Mouse (Mus musculus) thymus, postnatal 36 days (tissue): ENCODE measurements around the gene Zbtb16.

ENCODE experiments used
- DNase-seq, 2 experiments: peaks; one replicate each; pipeline ENCODE4 v3.0.0; 2022; ENCODE audit warnings: mixed read lengths in 2 of 2

Gene Zbtb16

GRCm38 (mm10) chr9:48696731-48697469, 139.1 kb downstream of the Zbtb16 start:
- DNase-seq: no peak

DNA sequence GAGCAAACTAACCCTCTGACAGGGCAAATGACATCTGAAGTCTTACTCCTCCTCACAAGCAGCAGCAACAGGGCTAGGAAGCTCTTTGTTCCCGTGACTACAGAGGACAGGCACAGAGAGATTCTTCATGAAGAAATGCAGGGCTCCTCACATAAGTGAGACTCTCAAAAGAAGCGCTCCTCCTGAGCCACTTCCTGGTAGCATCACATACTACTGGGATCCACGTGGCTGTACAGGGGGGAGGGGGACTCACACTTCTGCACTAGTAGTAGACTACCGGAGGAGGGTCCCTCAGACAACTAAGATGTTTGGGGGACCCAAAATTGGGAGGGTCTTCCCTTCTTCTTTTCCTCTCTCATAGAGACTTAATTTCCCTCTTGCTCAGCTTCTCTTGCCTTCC, 139.7 kb downstream of the Zbtb16 start:
- no peak for DNase-seq

DNA sequence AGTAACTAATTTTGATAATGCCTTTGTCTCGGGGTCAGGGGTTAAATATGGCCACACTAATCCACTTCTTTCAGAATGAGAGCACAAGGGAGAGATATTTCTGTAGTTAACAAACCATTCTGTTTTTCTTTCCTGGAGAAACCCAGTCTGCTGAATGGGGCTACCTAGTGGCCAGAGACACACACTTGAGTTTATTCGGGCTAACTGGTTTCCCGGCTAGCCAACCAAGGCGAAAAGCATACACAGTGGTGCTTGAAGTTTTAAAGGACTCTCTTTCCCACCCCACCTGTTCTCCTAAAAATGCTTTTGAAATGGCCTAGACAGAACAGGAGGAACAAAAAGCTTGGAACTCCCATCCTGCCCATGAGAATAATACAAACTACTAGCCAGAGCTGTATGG, 140.2 kb downstream of the Zbtb16 start:
- no peak for DNase-seq

DNA sequence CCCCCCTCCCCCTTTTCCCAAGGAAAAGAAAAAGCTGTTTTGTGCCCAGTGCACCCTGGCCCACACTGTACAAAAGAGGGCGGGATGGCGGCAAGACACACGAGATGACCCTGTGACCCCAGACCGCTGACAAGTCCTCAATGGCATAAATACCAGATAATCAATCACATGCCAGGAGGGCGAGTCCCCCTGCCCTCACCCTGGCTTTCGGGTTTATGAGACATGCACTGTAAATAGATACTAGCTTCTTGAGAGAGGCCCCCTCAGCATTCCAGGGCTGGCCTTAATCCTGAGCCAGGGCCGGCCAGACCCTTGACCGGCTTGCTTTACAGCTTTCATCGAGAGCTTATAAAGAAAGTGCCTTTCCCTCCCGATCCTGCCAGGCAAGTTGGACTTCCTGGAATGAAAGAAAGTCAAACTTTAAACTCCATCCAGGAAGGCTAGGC, 141.4 kb downstream of the Zbtb16 start:
- no peak for DNase-seq

- no peak for DNase-seq
Observed at GRCm38 (mm10) chr9:48693696-48694095, 142.3 kb downstream of the Zbtb16 start.

- DNase-seq: no peak
Observed at GRCm38 (mm10) chr9:48689718-48689980, 146.4 kb downstream of the Zbtb16 start.

- no peak for DNase-seq
Observed at GRCm38 (mm10) chr9:48688859-48689717, 146.9 kb downstream of the Zbtb16 start.

DNA sequence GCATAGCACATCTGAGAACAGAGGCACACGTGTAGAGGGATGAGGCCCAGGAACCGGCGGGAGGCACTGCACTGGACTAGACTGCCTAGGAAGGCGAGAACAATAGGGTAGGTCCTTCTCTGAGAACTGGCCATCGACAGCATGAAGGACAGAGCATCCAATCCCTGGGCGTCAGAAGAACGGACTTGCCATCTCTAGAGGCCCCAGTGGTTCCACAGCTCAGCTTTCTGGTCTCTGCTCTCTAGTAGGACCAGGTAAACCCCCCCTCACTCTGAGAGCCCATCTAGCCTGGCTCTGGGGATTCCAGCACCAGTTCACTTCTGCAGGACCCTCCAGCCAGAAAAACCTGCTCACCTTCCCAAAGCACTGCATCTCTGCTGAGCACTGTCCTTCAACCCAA, 148.1 kb downstream of the Zbtb16 start:
- no peak for DNase-seq

- DNase-seq: no peak
Observed at GRCm38 (mm10) chr9:48685721-48686120, 150.3 kb downstream of the Zbtb16 start.

DNA sequence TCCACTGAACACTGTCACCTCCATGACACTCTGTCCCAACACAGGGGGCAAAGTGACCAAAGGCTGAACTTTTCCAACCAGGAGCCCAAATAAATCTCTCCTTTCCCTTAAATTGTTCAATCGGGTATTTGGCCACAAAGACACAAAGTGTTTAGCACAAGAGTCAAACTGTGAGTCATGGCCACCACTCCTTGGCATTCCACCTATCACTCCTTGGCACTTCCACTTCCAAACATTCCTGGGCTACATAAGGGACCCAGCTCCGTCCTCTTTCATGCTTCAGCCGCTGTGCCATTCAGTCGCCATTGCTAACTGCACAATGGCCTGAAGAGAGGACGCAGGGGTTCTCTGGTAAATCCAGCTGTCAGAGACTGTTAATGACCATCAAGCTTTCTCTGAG, 151.9 kb downstream of the Zbtb16 start:
- no peak for DNase-seq

DNA sequence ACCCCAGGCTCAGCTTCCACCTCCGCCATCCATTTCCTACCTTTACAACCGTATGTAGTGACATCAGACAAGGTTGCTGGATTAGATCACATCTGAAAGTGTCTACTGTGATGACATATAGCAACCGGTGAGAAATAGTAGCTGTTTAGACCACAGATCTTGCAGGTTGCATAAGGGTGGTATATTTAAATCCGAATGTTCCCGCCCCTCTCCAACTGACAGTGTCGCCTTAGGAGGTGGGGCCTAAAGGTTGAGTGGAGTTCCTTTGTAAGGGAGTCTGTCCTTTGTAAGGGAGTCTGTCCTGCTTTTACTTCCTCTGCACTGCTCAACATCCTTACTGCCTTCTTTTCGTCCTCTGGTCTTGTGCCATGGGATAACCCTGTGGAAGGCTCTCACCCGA, 154.8 kb downstream of the Zbtb16 start:
- no peak for DNase-seq

- DNase-seq: no peak
Observed at GRCm38 (mm10) chr9:48678426-48679358, 157.3 kb downstream of the Zbtb16 start.

DNA sequence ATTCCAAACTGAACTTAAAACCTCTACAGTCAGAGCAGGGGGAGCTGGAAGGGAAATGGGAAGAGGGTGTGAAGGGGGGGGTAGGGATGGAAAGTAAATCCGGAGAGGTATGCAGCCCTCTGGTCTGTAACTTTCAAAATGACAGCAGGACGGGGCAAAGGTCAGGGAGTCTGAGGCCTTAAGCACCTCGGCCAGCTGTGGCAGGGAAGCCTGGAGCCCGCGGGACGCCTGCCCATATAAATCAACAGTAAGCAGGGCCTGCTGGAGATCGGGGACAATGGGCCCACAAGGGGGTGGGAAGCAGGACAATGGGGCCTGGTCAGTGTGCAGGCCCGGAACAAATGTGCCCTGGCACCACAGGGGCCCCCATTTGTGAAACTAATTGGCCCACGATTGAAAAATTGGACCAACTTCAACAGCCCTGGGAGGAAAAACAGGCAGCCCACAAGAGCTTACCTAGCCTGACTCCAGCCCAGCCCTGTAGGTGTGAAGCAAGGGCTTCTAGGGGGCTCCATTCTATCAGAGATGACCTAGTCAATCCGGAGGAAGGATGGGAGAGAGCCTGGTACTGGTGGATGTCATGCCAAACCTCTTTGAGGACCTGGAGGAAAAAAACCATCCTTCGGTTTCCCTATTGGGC, 160.8 kb downstream of the Zbtb16 start:
- no peak for DNase-seq

DNA sequence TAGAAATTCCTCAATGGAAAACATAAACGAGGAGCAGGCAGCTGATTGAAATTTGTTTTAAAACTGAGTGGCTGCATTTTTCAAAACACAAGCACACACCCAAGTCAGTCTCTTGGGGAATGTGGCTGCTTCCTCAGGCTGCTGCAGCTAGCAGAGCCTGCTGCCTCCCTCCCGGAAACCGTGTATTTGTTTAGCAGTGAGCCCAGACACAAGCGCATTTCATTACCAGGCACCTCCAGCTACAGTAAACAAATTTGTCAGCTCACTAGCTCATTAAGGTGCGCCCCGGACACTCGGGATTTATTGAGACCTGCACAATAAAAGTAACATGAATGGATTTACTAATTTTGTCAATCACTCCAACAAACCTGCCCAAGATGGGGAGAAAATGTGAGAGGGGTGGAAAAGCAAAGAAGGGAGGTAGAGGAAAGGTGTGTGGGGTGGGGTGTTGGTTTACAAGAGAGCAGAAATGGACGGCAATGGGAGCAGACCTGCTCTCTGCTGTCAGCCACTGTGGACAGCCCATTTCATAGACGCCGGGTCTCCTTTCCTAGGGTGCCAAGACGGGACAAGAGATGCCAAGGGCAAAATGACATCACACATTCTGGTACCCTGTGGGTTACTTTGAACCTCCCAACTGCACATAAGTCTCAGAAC, 161.5 kb downstream of the Zbtb16 start:
- DNase-seq: no peak

DNA sequence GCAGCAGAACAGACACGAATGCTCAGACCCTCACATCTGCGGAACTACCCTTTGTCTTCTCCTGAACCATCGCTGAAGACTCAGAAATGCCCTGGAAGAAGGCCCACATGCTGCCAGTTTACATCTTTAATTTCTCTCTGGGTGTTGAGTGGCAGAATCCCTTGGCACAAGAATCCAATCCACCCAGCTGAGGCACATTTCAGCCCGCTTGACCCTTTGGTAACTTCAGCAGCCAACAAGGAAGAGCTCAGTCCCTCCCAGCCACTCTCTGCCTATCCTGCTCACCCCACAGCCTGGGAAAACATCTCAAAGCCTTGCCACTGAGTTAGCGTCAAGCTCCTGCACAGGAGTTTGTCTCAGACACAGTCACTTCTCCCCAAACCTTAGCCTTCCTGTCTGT, 162.2 kb downstream of the Zbtb16 start:
- no peak for DNase-seq

- no peak for DNase-seq
Observed at GRCm38 (mm10) chr9:48673213-48673612, 162.8 kb downstream of the Zbtb16 start.

DNA sequence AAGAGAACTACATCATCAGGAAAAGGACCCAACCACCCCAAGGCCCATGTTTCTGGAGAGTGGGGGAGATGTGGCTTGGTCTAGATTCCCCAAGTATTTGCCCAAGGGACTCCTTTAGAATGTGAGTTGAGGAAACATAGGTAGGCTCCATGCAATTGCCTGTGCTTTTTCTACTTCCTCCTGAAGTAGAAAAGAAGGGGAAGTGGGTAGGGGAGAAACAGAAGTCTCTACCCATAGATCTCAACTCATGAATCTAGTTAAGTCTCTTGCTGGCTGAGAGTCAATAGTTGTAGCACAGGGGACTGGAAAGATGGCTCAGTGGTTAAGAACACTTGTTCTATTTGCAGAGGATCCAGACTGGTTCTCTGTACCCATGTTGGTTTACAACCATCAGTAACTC, 164.2 kb downstream of the Zbtb16 start:
- no peak for DNase-seq

GRCm38 (mm10) chr9:48670156-48670555, 165.9 kb downstream of the Zbtb16 start:
- DNase-seq: no peak

DNA sequence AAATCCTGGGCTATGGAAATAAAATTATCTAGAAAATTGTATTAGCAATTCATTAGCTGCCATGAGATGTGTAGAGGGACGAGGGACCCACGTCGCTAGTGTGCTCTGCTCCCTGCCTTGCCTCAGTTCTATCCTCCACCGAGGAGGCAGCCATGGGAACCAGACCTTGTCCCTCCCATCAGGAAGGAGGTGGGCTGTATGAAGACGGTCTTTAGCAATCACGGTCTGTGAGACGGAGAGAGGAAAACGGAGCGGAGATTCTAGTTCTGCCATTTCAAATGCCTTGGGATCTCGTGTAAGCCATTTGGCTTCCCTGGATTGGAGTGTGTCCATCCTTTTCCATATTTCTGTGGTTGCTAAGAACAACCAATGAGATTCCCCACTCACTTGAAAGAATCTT, 166.3 kb downstream of the Zbtb16 start:
- no peak for DNase-seq

GRCm38 (mm10) chr9:48666702-48667101, 169.3 kb downstream of the Zbtb16 start:
- DNase-seq: no peak

- DNase-seq: no peak
Observed at GRCm38 (mm10) chr9:48663052-48663433, 173.0 kb downstream of the Zbtb16 start.

DNA sequence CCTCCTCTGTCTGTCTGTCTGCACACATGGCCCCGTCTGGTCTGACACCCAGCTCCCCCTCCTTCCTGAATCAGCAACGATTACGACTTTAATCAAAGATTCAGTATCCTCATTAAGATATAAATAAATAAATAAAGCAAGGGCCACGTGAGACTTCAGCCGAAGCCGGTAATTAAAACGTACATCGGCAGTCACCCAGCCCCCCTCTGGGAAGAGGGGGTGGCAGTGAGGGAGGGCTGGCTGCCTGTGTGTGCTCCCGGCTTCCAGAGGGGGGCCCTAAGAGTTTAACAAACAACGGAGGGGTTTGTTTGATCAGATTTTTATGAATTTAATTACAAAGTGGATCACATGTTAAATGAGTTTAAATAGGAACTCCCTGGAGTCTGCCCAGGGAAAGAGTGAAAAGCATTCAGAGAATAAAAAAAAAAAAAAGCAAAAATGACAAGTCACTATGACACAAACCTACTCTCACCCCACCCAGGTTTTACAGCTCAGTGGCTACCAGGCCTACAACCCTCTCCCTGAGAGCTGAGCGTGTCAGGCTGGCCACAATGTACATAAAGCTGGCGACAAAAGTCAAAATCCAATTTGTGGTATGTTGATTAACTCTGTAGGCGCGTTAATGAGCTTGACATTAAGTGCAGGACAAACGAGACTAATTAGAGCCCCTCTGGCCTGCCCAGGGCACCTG, 173.5 kb downstream of the Zbtb16 start:
- no peak for DNase-seq
